Comparison of ENCODE assay signal across 10 mouse cellular contexts in the genomic region with DNA sequence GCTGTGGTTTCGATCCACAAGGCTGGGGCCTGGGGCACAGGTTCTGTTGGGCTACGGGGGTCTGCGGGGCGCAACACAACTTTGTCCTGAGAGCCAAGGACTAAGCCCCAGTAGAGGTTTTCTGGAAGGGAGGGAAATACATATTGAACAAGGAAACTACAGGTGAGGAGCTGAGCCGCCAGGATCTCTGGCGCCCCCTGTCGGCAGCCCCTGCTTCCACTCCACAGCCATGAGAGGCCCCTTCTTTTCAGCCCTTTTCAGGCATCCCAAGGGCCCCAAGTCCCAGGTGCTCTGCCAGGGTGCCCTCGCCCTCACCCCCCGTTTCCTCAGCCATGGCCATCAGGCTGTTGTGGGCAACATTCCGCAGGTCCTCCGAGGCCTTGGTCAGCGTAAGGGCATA. TPM values are rescaled to one million over a fixed set of nuclear protein-coding genes. Genes with fewer than 3 reads are reported as not detected.
DNase-seq lines count a peak whose midpoint lies in the region; ATAC-seq and TF ChIP-seq lines count a peak whose summit lies in the region.
"Not testable (repeated sequence)": the region's sequence is repeated elsewhere in the genome, so short reads cannot be mapped to it uniquely, and the experiment has no call there.
"Had no signal": no experiment of that assay in that cellular context is flagged by ENCODE, and none has a peak within 500 bp of the region (broad histone marks: within the 10 kb centered on the region; RNA-seq: fewer than 3 reads in every experiment).

No protein-coding gene starts in this region.

- not testable (repeated sequence) for H3K4me3 ChIP-seq in G1E (ENCODE audit: low read depth, low read length); embryonic facial prominence, embryonic 11.5 days (ENCODE audit: low read depth, low read length)

- not testable (repeated sequence) for H3K27ac ChIP-seq in embryonic facial prominence, embryonic 11.5 days (replicated peaks; ENCODE audit: low read depth, low read length)

- 57% methylated on average over 11 of the region's 12 CpGs for WGBS in embryonic facial prominence, embryonic 11.5 days

- ATAC-seq in G1E (ENCODE audit: extremely low read depth, insufficient number of reproducible peaks, low FRiP score, poor library complexity, severe bottlenecking); embryonic facial prominence, embryonic 11.5 days (replicated peaks; ENCODE audit: insufficient number of reproducible peaks, low FRiP score, low TSS enrichment, low read depth): not testable (repeated sequence)

- not testable (repeated sequence) for H3K9ac ChIP-seq in embryonic facial prominence, embryonic 11.5 days (replicated peaks; ENCODE audit: low read length)

- H3K36me3 ChIP-seq in G1E (replicated peaks); embryonic facial prominence, embryonic 11.5 days (replicated peaks; ENCODE audit: control insufficient read depth, insufficient read depth, low read depth, low read length): not testable (repeated sequence)

- H3K27me3 ChIP-seq in G1E (ENCODE audit: insufficient read depth, low read length) = peaks cover 29% of the 10 kb centered on the region
- H3K27me3 ChIP-seq in embryonic facial prominence, embryonic 11.5 days (ENCODE audit: control insufficient read depth, insufficient read depth, low read length) = not testable (repeated sequence)

- intact Hi-C loops in heart, postnatal 36 days (cut with DNase I) = loop anchor here (1.0 to 5.0 kb wide), 2 partner anchors 82 to 161 kb away; no protein-coding TSS in a partner anchor

- H3K9me3 ChIP-seq in G1E (replicated peaks); embryonic facial prominence, embryonic 11.5 days (replicated peaks; ENCODE audit: control insufficient read depth, low read length): not testable (repeated sequence)

- not testable (repeated sequence) for H3K4me2 ChIP-seq in embryonic facial prominence, embryonic 11.5 days (ENCODE audit: low read depth, low read length)

- H3K4me1 ChIP-seq in G1E (ENCODE audit: insufficient read depth, low read depth, low read length); embryonic facial prominence, embryonic 11.5 days (ENCODE audit: control insufficient read depth, insufficient read depth, low read length): not testable (repeated sequence)

- TF ChIP-seq POLR2A in brain, embryonic 14.5 days (IDR thresholded peaks at IDR 0.05; ENCODE audit: borderline replicate concordance, extremely low read depth, insufficient read depth, insufficient read length, poor library complexity, severe bottlenecking) = not testable (repeated sequence)

- peak; percentile 51 for DNase-seq in G1E (ENCODE audit: low spot score)
- DNase-seq in brain, embryonic 14.5 days (ENCODE audit: low read depth) = peak; percentile 9
- DNase-seq in embryonic facial prominence, embryonic 11.5 days (ENCODE audit: low spot score) = peak; percentile 22
- peak; percentile 39 to 60 for DNase-seq in heart, postnatal 36 days
- DNase-seq in layer of hippocampus, postnatal 10 days (ENCODE audit: low spot score in 2 of 2) = peak; percentile 40 to 52
- DNase-seq in lung, postnatal 36 days = peak; percentile 40
- peak; percentile 26 for DNase-seq in right cerebral cortex, postnatal 25 days
- peak; percentile 32 for DNase-seq in urinary bladder, postnatal 25 days (ENCODE audit: low spot score)

- TF ChIP-seq CTCF in G1E (IDR thresholded peaks at IDR 0.05; ENCODE audit: low read depth, low read length) = peak; percentile 84
- TF ChIP-seq CTCF in brain, embryonic 14.5 days (IDR thresholded peaks at IDR 0.05; ENCODE audit: borderline replicate concordance, extremely low read depth, insufficient read depth, insufficient read length) = peak; percentile 71

RNA-seq across cellular contexts. Expression of gene Cyp21a1, which starts 9.4 kb away (rescaled TPM):
- total RNA-seq in G1E (2014; fragmentation: Nextera tagmentation) = not detected in 2 replicates
- total RNA-seq in G1E (2017) = not detected in 2 replicates
- not detected in 2 replicates for polyA plus RNA-seq in G1E (2012)
- 0.04 TPM in 2 replicates for polyA plus RNA-seq in brain, embryonic 14.5 days (2012; rRNA removed)
- not detected in 2 replicates for polyA plus RNA-seq in embryonic facial prominence, embryonic 11.5 days (2014; fragmentation: Nextera tagmentation; extraction: Ambion mirVana)
- total RNA-seq in heart, postnatal 36 days (2021) = not detected
- total RNA-seq in layer of hippocampus, postnatal 10 days (2021) = not detected
- polyA plus RNA-seq: hindbrain, embryonic 13.5 days; midbrain, embryonic 16.5 days had no signal

RNA-seq across cellular contexts. Expression of gene Stk19, which starts 23.0 kb away (rescaled TPM):
- total RNA-seq in G1E (2014; fragmentation: Nextera tagmentation) (16.6 and 33.4 TPM in 2 replicates), G1E (2017) (19.6 and 23.1 TPM in 2 replicates)
- 47.6 and 50.2 TPM in 2 replicates for polyA plus RNA-seq in G1E (2012)
- 57.1 and 75.0 TPM in 2 replicates for polyA plus RNA-seq in brain, embryonic 14.5 days (2012; rRNA removed)
- polyA plus RNA-seq in embryonic facial prominence, embryonic 11.5 days (2014; fragmentation: Nextera tagmentation; extraction: Ambion mirVana) = 14.4 and 18.4 TPM in 2 replicates
- total RNA-seq in heart, postnatal 36 days (2021) = 10 to 100 TPM in 1 of 2 experiments, 1 to 10 TPM in 1; 10.0 to 11.1 TPM
- total RNA-seq in layer of hippocampus, postnatal 10 days (2021) = 10 to 100 TPM; 63.6 to 64.2 TPM

RNA-seq across cellular contexts. Expression of gene Dxo, which starts 23.1 kb away (rescaled TPM):
- total RNA-seq in G1E (2014; fragmentation: Nextera tagmentation) (25.4 and 27.7 TPM in 2 replicates), G1E (2017) (18.2 and 22.7 TPM in 2 replicates)
- polyA plus RNA-seq in G1E (2012) = 58.7 and 70.5 TPM in 2 replicates
- polyA plus RNA-seq in brain, embryonic 14.5 days (2012; rRNA removed) = 73.5 and 101 TPM in 2 replicates
- polyA plus RNA-seq in embryonic facial prominence, embryonic 11.5 days (2014; fragmentation: Nextera tagmentation; extraction: Ambion mirVana) = 65.3 and 68.1 TPM in 2 replicates
- 10 to 100 TPM; 12.4 to 17.3 TPM for total RNA-seq in heart, postnatal 36 days (2021)
- 10 to 100 TPM; 36.1 to 39.9 TPM for total RNA-seq in layer of hippocampus, postnatal 10 days (2021)

RNA-seq across cellular contexts. Expression of gene Skiv2l, which starts 36.3 kb away (rescaled TPM):
- total RNA-seq in G1E (2014; fragmentation: Nextera tagmentation) = 25.8 and 37.9 TPM in 2 replicates
- 43.6 and 45.3 TPM in 2 replicates for total RNA-seq in G1E (2017)
- 48.8 and 54.7 TPM in 2 replicates for polyA plus RNA-seq in G1E (2012)
- polyA plus RNA-seq in brain, embryonic 14.5 days (2012; rRNA removed) = 88.8 and 119 TPM in 2 replicates
- 27.1 and 31.9 TPM in 2 replicates for polyA plus RNA-seq in embryonic facial prominence, embryonic 11.5 days (2014; fragmentation: Nextera tagmentation; extraction: Ambion mirVana)
- total RNA-seq in heart, postnatal 36 days (2021) = 10 to 100 TPM; 22.6 to 24.5 TPM
- 10 to 100 TPM; 71.4 to 74.8 TPM for total RNA-seq in layer of hippocampus, postnatal 10 days (2021)

RNA-seq across cellular contexts. Expression of gene Nelfe, which starts 36.4 kb away (rescaled TPM):
- total RNA-seq in G1E (2014; fragmentation: Nextera tagmentation) (66.0 and 86.9 TPM in 2 replicates), G1E (2017) (36.9 and 40.4 TPM in 2 replicates)
- polyA plus RNA-seq in G1E (2012) = 278 and 284 TPM in 2 replicates
- polyA plus RNA-seq in brain, embryonic 14.5 days (2012; rRNA removed) = 62.1 and 66.0 TPM in 2 replicates
- 128 and 130 TPM in 2 replicates for polyA plus RNA-seq in embryonic facial prominence, embryonic 11.5 days (2014; fragmentation: Nextera tagmentation; extraction: Ambion mirVana)
- total RNA-seq in heart, postnatal 36 days (2021) = 10 to 100 TPM; 13.7 to 15.3 TPM
- total RNA-seq in layer of hippocampus, postnatal 10 days (2021) = 10 to 100 TPM; 30.2 to 38.5 TPM
